Mouse (Mus musculus): ENCODE results near the gene Plbd1. TPM values are rescaled to one million over a fixed set of nuclear protein-coding genes. Genes with fewer than 3 reads are reported as not detected.

Plbd1 gene
- polyA plus RNA-seq, 1 experiment from 2014 or later: 3.0 TPM

GRCm38 (mm10) chr6:136672467-136672866 lies 10.7 kb upstream of the Plbd1 start:
- Histone ChIP-seq H3K27me3 (no peaks in the 10 kb centered on the region), H3K9ac (no peak overlapping the region), H3K27ac (no peak overlapping the region), H3K4me3 (no peak overlapping the region), H3K9me3 (peaks cover 8% of the 10 kb centered on the region; the same call in 1 of the 2 replicates), H3K36me3 (no peaks in the 10 kb centered on the region), H3K4me1 (peaks cover 9% of the 10 kb centered on the region; the same call in 1 of the 2 replicates), H3K4me2 (replicated peaks) (no peak overlapping the region)
- ATAC-seq (ENCODE audit: low FRiP score, low read depth): no peak; the same call in 1 of the 2 replicates
- WGBS: 60% methylated on average over 7 of the region's 7 CpGs

- Histone ChIP-seq H3K27me3 (no peaks in the 10 kb centered on the region), H3K4me2 (replicated peaks) (no peak overlapping the region), H3K9ac (no peak overlapping the region), H3K4me3 (no peak overlapping the region), H3K4me1 (peaks cover 9% of the 10 kb centered on the region; the same call in 1 of the 2 replicates), H3K9me3 (peaks cover 8% of the 10 kb centered on the region; the same call in 1 of the 2 replicates), H3K36me3 (no peaks in the 10 kb centered on the region), H3K27ac (no peak overlapping the region; the same call in 1 of the 2 replicates)
- ATAC-seq (ENCODE audit: low FRiP score, low read depth): no peak
- WGBS: 44% methylated on average over 5 of the region's 5 CpGs
Observed at GRCm38 (mm10) chr6:136669274-136669673, 7.5 kb upstream of the Plbd1 start.

GRCm38 (mm10) chr6:136668266-136668986 lies 6.7 kb upstream of the Plbd1 start:
- H3K9ac ChIP-seq: no peak overlapping the region
- H3K9me3 ChIP-seq: 0 out of 2 replicates have a peak, but pooled peaks cover 5% of the 10 kb centered on the region
- no peak overlapping the region for H3K27ac ChIP-seq
- H3K36me3 ChIP-seq: no peaks in the 10 kb centered on the region
- H3K27me3 ChIP-seq: peaks cover 8% of the 10 kb centered on the region; the same call in 1 of the 2 replicates
- WGBS: 36% methylated on average over 14 of the region's 14 CpGs
- H3K4me1 ChIP-seq: peaks cover 9% of the 10 kb centered on the region; the same call in 1 of the 2 replicates
- no peak overlapping the region for H3K4me2 ChIP-seq (replicated peaks)
- no peak overlapping the region for H3K4me3 ChIP-seq
- no peak for ATAC-seq (ENCODE audit: low FRiP score, low read depth)

- WGBS: 17% methylated on average over 11 of the region's 11 CpGs
- peaks cover 13% of the 10 kb centered on the region for H3K4me1 ChIP-seq
- peak overlapping the region; percentile 26 for H3K9ac ChIP-seq
- H3K27me3 ChIP-seq: peaks cover 43% of the 10 kb centered on the region
- no peak for ATAC-seq (ENCODE audit: low FRiP score, low read depth)
- H3K9me3 ChIP-seq: no peaks in the 10 kb centered on the region
- peak overlapping the region; percentile 80 for H3K4me2 ChIP-seq (replicated peaks)
- H3K36me3 ChIP-seq: no peaks in the 10 kb centered on the region
- H3K27ac ChIP-seq: no peak overlapping the region
- H3K4me3 ChIP-seq: peak overlapping the region; percentile 46; the same call in 1 of the 2 replicates
Observed at GRCm38 (mm10) chr6:136662063-136662462, 335 bp upstream of the Plbd1 start.

GRCm38 (mm10) chr6:136660831-136661705 lies 660 bp downstream of the Plbd1 start:
- 17% methylated on average over 34 of the region's 34 CpGs for WGBS

GRCm38 (mm10) chr6:136659226-136659625 lies 2.5 kb downstream of the Plbd1 start:
- Histone ChIP-seq H3K4me2 (replicated peaks) (no peak overlapping the region), H3K9ac (no peak overlapping the region), H3K27me3 (peaks cover 43% of the 10 kb centered on the region), H3K4me1 (peaks cover 13% of the 10 kb centered on the region), H3K9me3 (no peaks in the 10 kb centered on the region), H3K27ac (no peak overlapping the region), H3K4me3 (no peak overlapping the region), H3K36me3 (no peaks in the 10 kb centered on the region)
- ATAC-seq (ENCODE audit: low FRiP score, low read depth): no peak
- 87% methylated on average over 9 of the region's 9 CpGs for WGBS

More at GRCm38 (mm10) chr6:136660831-136661705, 660 bp downstream of the Plbd1 start:
- Histone ChIP-seq H3K4me1 (peaks cover 13% of the 10 kb centered on the region), H3K36me3 (no peaks in the 10 kb centered on the region), H3K27ac (no peak overlapping the region), H3K27me3 (peaks cover 43% of the 10 kb centered on the region), H3K9me3 (no peaks in the 10 kb centered on the region), H3K9ac (peak overlapping the region; percentile 61), H3K4me2 (replicated peaks) (peak overlapping the region; percentile 80), H3K4me3 (peak overlapping the region; percentile 46)
- no peak for ATAC-seq (ENCODE audit: low FRiP score, low read depth)

GRCm38 (mm10) chr6:136658303-136658702 lies 3.4 kb downstream of the Plbd1 start:
- H3K4me2 ChIP-seq (replicated peaks): no peak overlapping the region
- WGBS: 83% methylated on average over 4 of the region's 4 CpGs
- ATAC-seq (ENCODE audit: low FRiP score, low read depth): no peak
- peaks cover 34% of the 10 kb centered on the region for H3K27me3 ChIP-seq
- no peak overlapping the region for H3K4me3 ChIP-seq
- no peak overlapping the region for H3K27ac ChIP-seq
- no peaks in the 10 kb centered on the region for H3K36me3 ChIP-seq
- H3K9ac ChIP-seq: no peak overlapping the region
- H3K9me3 ChIP-seq: no peaks in the 10 kb centered on the region
- peaks cover 13% of the 10 kb centered on the region for H3K4me1 ChIP-seq

GRCm38 (mm10) chr6:136655786-136656185 lies 5.9 kb downstream of the Plbd1 start:
- Histone ChIP-seq H3K36me3 (no peaks in the 10 kb centered on the region), H3K9me3 (no peaks in the 10 kb centered on the region), H3K4me3 (no peak overlapping the region), H3K27ac (no peak overlapping the region), H3K4me2 (replicated peaks) (peak overlapping the region; percentile 30), H3K27me3 (peaks cover 11% of the 10 kb centered on the region), H3K9ac (no peak overlapping the region), H3K4me1 (0 out of 2 replicates have a peak, but pooled peaks cover under 1% of the 10 kb centered on the region)
- 68% methylated on average over 11 of the region's 11 CpGs for WGBS
- ATAC-seq (ENCODE audit: low FRiP score, low read depth): no peak

GRCm38 (mm10) chr6:136654470-136654869 lies 7.3 kb downstream of the Plbd1 start:
- 93% methylated on average over 20 of the region's 20 CpGs for WGBS
- no peaks in the 10 kb centered on the region for H3K36me3 ChIP-seq
- ATAC-seq (ENCODE audit: low FRiP score, low read depth): no peak

GRCm38 (mm10) chr6:136653331-136653730 lies 8.4 kb downstream of the Plbd1 start:
- H3K4me1 ChIP-seq: no peaks in the 10 kb centered on the region
- H3K4me3 ChIP-seq: no peak overlapping the region
- WGBS: 73% methylated on average over 5 of the region's 5 CpGs
- no peak for ATAC-seq (ENCODE audit: low FRiP score, low read depth)
- H3K4me2 ChIP-seq (replicated peaks): no peak overlapping the region
- no peaks in the 10 kb centered on the region for H3K27me3 ChIP-seq
- H3K27ac ChIP-seq: no peak overlapping the region
- no peaks in the 10 kb centered on the region for H3K36me3 ChIP-seq
- no peak overlapping the region for H3K9ac ChIP-seq
- H3K9me3 ChIP-seq: no peaks in the 10 kb centered on the region

More at GRCm38 (mm10) chr6:136654470-136654869, 7.3 kb downstream of the Plbd1 start:
- H3K9ac ChIP-seq: no peak overlapping the region
- H3K4me3 ChIP-seq: no peak overlapping the region
- H3K4me2 ChIP-seq (replicated peaks): no peak overlapping the region
- H3K27ac ChIP-seq: no peak overlapping the region
- no peaks in the 10 kb centered on the region for H3K4me1 ChIP-seq
- no peaks in the 10 kb centered on the region for H3K9me3 ChIP-seq
- H3K27me3 ChIP-seq: no peaks in the 10 kb centered on the region

- Histone ChIP-seq H3K27ac (no peak overlapping the region), H3K4me1 (peaks cover 9% of the 10 kb centered on the region; the same call in 1 of the 2 replicates), H3K9ac (no peak overlapping the region), H3K27me3 (no peaks in the 10 kb centered on the region), H3K36me3 (no peaks in the 10 kb centered on the region), H3K4me2 (replicated peaks) (no peak overlapping the region), H3K4me3 (no peak overlapping the region), H3K9me3 (no peaks in the 10 kb centered on the region)
- WGBS: 85% methylated on average over 8 of the region's 8 CpGs
- ATAC-seq (ENCODE audit: low FRiP score, low read depth): no peak
Observed at GRCm38 (mm10) chr6:136650664-136651063, 11.1 kb downstream of the Plbd1 start.

- peaks cover 12% of the 10 kb centered on the region; the same call in 1 of the 2 replicates for H3K4me1 ChIP-seq
- no peak overlapping the region for H3K9ac ChIP-seq
- H3K4me3 ChIP-seq: no peak overlapping the region
- H3K9me3 ChIP-seq: peaks cover 17% of the 10 kb centered on the region
- H3K36me3 ChIP-seq: no peaks in the 10 kb centered on the region
- H3K27ac ChIP-seq: no peak overlapping the region
- no peak overlapping the region for H3K4me2 ChIP-seq (replicated peaks)
- 70% methylated on average over 10 of the region's 10 CpGs for WGBS
- no peak for ATAC-seq (ENCODE audit: low FRiP score, low read depth)
- no peaks in the 10 kb centered on the region for H3K27me3 ChIP-seq
Observed at GRCm38 (mm10) chr6:136647455-136647861, 14.3 kb downstream of the Plbd1 start.
